Mouse (Mus musculus) C2C12 (cell line): ENCODE results near the gene Usp32. TPM values are rescaled to one million over a fixed set of nuclear protein-coding genes. Genes with fewer than 3 reads are reported as not detected.
A peak's percentile ranks its signal among the peaks of the same experiment; 100 is the strongest.

Source experiments
- H3K27me3 ChIP-seq: one replicate; pipeline ENCODE4 v1.6.1; 2011; ENCODE audit not compliant: control insufficient read depth, insufficient read depth, insufficient read length
- H3K36me3 ChIP-seq: one replicate; pipeline ENCODE4 v1.6.1; 2011; ENCODE audit not compliant: control insufficient read depth, insufficient read depth
- H3K4me3 ChIP-seq: one replicate; pipeline ENCODE4 v1.5.1; 2011; ENCODE audit warnings: mild to moderate bottlenecking, control low read depth; ENCODE audit not compliant: poor library complexity, insufficient read depth, severe bottlenecking
- H3K79me2 ChIP-seq: one replicate; pipeline ENCODE4 v1.6.1; 2011; ENCODE audit not compliant: control insufficient read depth, insufficient read depth
- H3K79me3 ChIP-seq: one replicate; pipeline ENCODE4 v1.6.1; 2011; ENCODE audit warnings: low read depth, control low read depth
- H3ac ChIP-seq: one replicate; pipeline ENCODE3; 2011; ENCODE audit warnings: low read depth; ENCODE audit not compliant: control insufficient read depth, insufficient read length
- CEBPB ChIP-seq: IDR thresholded peaks from one replicate; pipeline ENCODE4 v1.6.1; 2011; ENCODE audit warnings: low read depth, mild to moderate bottlenecking, control low read depth, moderate library complexity
- CTCF ChIP-seq: IDR thresholded peaks from one replicate; pipeline ENCODE4 v1.5.1; 2011; ENCODE audit not compliant: control insufficient read depth, insufficient read depth, insufficient read length
- FOSL1 ChIP-seq: IDR thresholded peaks from one replicate; pipeline ENCODE4 v1.8.0; 2011; ENCODE audit warnings: mild to moderate bottlenecking, low read length; ENCODE audit not compliant: poor library complexity, insufficient read depth, severe bottlenecking
- MAX ChIP-seq: IDR thresholded peaks from one replicate; pipeline ENCODE4 v1.6.1; 2011; ENCODE audit warnings: mild to moderate bottlenecking, control low read depth
- MYOD1 ChIP-seq: IDR thresholded peaks from one replicate; pipeline ENCODE4 v1.6.1; 2011; ENCODE audit warnings: low read depth; ENCODE audit not compliant: control insufficient read depth, insufficient read length
- MYOG ChIP-seq: IDR thresholded peaks from one replicate; pipeline ENCODE4 v1.6.1; 2011; ENCODE audit not compliant: control insufficient read depth, insufficient read length; ENCODE audit errors: extremely low read depth
- USF1 ChIP-seq: IDR thresholded peaks from one replicate; pipeline ENCODE4 v1.6.1; 2011; ENCODE audit warnings: low read depth, mild to moderate bottlenecking, control low read depth, moderate library complexity
- polyA plus RNA-seq: library from polyadenylated mRNA; unstranded; fragments of >200 nt; fragmentation: generic; extraction: Trizol; gene quantifications from one replicate; pipeline ENCODE4 v1.2.1, GENCODE M21; 2012; ENCODE audit warnings: missing spikeins

Gene Usp32
- polyA plus RNA-seq, 1 experiment = 2.9 TPM

DNA sequence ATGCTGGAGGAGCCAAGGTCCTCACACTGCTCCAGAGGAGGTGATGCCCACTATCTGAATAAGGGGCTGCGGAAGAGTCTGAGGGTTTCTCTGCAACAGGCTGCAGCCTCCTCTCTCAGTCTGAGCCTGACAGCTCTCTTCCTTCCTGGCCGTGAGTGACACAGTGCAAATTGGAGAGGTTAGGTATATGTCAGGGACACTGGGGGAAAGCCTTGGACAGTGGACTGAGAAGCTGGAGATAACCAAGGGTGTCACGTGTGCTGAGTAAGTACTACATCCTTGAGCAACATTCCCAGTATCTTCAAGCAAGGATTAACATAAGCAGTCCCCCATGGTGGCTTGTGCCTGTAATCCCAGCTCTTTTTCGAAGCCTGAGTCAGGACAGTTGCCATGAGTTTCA, 38.5 kb upstream of the Usp32 start:
- Histone ChIP-seq H3K36me3 (no peaks in the 10 kb centered on the region), H3K27me3 (no peaks in the 10 kb centered on the region), H3ac (no peak overlapping the region), H3K79me2 (no peaks in the 10 kb centered on the region), H3K4me3 (no peak overlapping the region), H3K79me3 (no peaks in the 10 kb centered on the region)
- TF ChIP-seq MYOD1 (no peak), CTCF (no peak), CEBPB (no peak), FOSL1 (no peak), MYOG (no peak), USF1 (no peak), MAX (no peak)

DNA sequence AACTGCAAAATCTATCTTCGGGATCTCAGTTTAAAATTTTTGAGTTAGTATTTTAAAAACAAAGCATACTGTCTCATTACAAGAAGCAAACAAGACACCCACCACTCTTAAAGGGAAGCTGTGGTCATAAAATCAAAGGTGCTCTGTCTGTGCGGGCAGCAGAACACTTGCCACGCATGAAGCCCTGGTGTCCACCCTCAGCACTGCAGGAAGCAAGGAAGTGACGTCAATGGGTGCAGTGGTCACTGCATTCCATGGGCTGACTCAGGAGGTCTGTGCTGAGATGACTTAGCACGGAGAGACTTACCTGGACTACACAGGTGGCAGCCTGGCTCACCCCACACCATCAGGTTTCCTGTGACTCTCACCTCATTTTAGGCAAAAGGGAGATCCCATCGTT, 37.8 kb upstream of the Usp32 start:
- no peak overlapping the region for H3K4me3 ChIP-seq
- no peaks in the 10 kb centered on the region for H3K79me3 ChIP-seq
- H3ac ChIP-seq = no peak overlapping the region
- H3K79me2 ChIP-seq = no peaks in the 10 kb centered on the region
- no peaks in the 10 kb centered on the region for H3K36me3 ChIP-seq
- no peaks in the 10 kb centered on the region for H3K27me3 ChIP-seq
- TF ChIP-seq CEBPB (no peak), FOSL1 (no peak), MAX (no peak), CTCF (no peak)

DNA sequence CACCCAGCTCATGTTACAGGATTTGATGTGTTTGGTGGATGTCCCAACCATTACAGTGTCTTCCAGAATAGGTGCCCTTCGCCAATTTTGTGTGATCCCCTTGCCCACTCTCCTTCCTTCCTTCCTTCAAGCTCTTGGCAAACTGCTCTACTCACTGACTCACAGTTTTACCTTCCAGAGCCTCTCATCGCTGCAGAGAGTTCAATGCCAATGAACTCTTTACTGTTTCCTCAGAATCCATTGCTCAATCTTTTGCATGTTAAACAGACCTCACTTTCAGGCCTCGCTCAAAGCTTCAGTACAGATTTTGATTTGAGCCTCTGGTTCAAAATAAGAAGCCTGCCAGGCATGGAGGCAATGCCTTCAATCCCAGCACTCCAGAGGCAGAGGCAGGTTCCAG, 36.0 kb upstream of the Usp32 start:
- Histone ChIP-seq H3K4me3 (no peak overlapping the region), H3K27me3 (no peaks in the 10 kb centered on the region), H3K36me3 (no peaks in the 10 kb centered on the region), H3K79me2 (no peaks in the 10 kb centered on the region), H3ac (no peak overlapping the region), H3K79me3 (no peaks in the 10 kb centered on the region)
- no peak for TF ChIP-seq USF1
- TF ChIP-seq MAX = no peak
- TF ChIP-seq MYOD1 = no peak
- TF ChIP-seq CTCF = no peak
- TF ChIP-seq MYOG = no peak
- no peak for TF ChIP-seq FOSL1
- TF ChIP-seq CEBPB = no peak

DNA sequence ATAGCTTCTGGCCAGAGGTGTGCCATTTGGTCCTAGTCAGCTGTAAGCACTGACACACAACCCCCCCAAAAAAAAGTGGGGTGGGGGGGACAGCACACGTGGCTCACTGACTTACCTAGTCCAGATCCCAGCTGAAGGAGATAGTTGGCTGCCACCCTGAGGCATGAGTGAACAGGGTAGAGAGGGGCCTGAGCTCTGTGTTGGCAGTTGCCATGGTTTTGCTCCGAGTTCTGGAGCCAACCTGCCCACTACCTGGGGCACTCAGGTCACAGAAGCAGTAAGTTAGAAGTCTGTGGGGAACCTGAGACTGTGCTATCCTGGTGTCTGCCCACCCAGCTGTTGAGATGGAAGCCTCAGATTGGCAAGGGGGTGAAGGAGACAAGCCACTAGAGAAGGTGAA, 30.9 kb upstream of the Usp32 start:
- no peaks in the 10 kb centered on the region for H3K79me2 ChIP-seq
- H3K36me3 ChIP-seq = no peaks in the 10 kb centered on the region
- H3K79me3 ChIP-seq = no peaks in the 10 kb centered on the region
- no peaks in the 10 kb centered on the region for H3K27me3 ChIP-seq
- no peak overlapping the region for H3ac ChIP-seq
- no peak for TF ChIP-seq MYOD1
- no peak for TF ChIP-seq USF1
- TF ChIP-seq CTCF = no peak
- no peak for TF ChIP-seq MAX
- TF ChIP-seq MYOG = no peak
- TF ChIP-seq FOSL1 = no peak
- no peak for TF ChIP-seq CEBPB
- H3K4me3 ChIP-seq = no peak overlapping the region

DNA sequence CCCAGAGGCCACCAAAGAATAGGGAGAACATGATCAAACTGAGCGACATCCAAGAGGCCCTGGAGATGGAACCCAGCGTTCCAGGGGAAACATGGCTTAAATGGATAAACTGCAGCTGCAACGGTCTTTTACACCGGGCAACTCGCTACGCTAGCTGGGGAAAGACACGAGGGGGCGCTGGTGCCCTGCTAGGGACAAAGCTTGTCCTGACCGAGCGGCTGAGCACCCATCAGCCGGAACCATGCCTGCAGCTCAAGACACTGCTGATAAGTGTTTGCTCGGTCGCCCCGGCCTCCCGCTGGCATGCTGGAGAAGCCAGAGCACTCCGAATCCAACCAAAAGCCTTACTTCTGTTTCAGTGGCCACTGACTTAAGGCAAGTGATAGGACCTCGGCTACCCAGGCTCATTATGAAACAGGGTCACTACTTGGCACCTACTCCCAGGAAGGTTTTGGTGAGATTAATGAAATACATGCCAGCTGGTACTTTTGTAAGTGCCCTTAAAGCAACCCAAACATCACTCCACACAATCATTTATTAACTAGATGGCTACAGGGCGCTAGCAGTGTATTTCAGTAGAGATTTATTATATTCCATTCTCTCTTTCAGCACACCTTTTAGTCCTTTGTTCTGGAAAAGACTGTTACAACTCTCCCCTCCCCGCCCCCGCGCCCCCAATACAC, 30.2 kb upstream of the Usp32 start, which contains the start of gene 1700125H20Rik:
1700125H20Rik (plus strand) TSS at position 347 of the 683 bp plus-strand sequence.
- Histone ChIP-seq H3K27me3 (no peaks in the 10 kb centered on the region), H3K79me3 (no peaks in the 10 kb centered on the region), H3ac (no peak within 1 kb of the TSS)

DNA sequence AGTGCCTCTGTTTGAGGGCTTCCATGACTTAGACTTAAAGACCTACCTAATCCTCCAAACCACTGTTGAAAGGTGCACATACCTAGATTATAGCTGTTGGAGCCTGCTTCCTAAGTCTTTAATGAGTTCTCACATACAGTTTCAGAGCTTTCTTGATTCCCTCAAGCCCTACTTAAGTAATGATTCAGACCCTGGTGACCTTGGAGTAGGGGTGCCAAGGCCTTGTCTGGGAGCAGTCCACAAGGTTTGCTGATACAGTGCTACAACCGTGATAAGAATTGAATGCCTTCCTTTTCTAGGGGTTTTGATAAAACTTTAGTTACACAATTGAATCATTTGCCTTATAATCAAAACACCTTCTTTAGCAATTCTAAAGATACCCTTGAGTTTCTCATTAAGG, 27.5 kb upstream of the Usp32 start:
- Histone ChIP-seq H3ac (no peak overlapping the region), H3K79me2 (no peaks in the 10 kb centered on the region), H3K27me3 (no peaks in the 10 kb centered on the region), H3K79me3 (no peaks in the 10 kb centered on the region), H3K4me3 (no peak overlapping the region), H3K36me3 (no peaks in the 10 kb centered on the region)
- TF ChIP-seq USF1 (no peak), MAX (no peak), MYOG (no peak), MYOD1 (no peak), CEBPB (no peak), CTCF (no peak), FOSL1 (no peak)

More for the DNA sequence above, 30.2 kb upstream of the Usp32 start, which contains the start of gene 1700125H20Rik:
- no peak for TF ChIP-seq MYOD1
- TF ChIP-seq CTCF = peak; percentile 95
- Histone ChIP-seq H3K4me3 (no peak within 1 kb of the TSS), H3K36me3 (no peaks in the 10 kb centered on the region), H3K79me2 (no peaks in the 10 kb centered on the region)
